Mouse (Mus musculus) ovary, adult 18-20 months (tissue): ENCODE measurements around the gene Zfp217.
"Not testable (repeated sequence)": the region's sequence is repeated elsewhere in the genome, so short reads cannot be mapped to it uniquely, and the experiment has no call there.

ENCODE experiments used
- DNase-seq: peaks from one replicate; pipeline ENCODE4 v3.0.0; 2022; ENCODE audit warnings: low spot score, mixed read lengths

Zfp217 gene

GRCm38 (mm10) chr2:170147661-170148153, at the start of gene Zfp217:
Zfp217 (minus strand) TSS chr2:170148103.
- DNase-seq = no peak

DNA sequence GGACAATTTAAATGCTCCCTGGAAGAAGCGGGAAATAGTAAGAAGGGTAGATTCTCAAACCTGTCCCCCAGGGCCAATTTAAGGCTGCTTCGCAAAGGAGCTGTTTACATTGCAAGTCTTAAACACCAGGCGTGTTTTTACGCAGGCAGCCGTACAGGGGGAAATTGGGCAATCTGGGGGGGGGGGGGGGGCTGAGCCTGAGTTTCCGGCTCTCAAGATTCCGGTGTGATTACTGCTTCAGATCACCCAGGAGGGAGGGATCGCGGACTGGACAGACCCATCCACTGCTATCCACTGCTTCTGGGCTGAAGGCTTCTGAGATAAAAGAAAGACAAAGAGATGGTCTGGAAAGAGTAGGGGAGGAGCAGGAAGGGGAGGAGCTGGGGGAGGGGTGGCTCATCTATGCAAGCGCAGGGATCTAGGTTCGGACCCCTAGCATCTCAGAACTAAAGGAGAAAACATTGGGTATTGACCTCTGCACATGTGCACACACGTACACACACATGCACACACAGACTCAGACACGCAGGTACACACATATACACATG, 47.7 kb upstream of the Zfp217 start:
- no peak for DNase-seq

DNA sequence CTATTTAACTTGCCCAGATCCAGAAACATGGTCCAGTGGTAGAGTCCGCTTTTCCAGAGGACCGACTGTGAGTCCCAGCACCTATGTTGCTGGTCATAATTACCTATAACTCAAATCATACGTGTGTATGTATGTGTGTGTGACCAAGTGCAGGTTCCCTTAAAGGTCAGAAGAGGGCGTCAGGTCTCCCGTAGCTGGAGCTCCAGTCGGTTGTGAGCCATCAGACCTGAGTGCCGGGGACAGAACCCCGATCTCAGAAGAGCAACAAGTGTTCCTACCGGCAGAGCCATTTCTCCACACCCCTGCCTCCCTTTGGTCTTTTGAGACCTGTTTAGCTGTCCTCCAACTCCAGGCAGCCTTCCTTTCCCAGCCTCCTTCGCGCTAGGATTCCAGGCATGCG, 46.9 kb upstream of the Zfp217 start:
- no peak for DNase-seq

DNA sequence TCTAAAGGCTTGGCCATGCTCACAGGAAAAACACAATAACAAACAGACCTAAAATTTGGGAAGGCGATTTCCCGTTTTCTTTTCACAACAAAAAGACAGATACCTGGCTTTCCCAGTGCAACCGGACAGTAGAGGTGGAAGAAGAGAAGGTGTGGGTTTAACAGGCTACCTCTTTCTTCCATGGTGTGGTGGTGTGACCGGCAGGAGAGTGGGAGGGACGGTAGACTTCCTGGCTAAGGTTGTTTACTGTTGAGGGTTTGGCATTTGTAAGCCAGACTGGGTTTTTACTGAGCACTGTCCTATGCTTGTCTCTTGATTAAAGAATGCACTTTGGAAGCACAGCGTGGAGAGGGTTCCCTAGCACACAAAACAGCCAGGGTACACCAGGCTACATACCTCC, 45.9 kb upstream of the Zfp217 start:
- DNase-seq = no peak

GRCm38 (mm10) chr2:170193211-170193610, 45.3 kb upstream of the Zfp217 start:
- DNase-seq = no peak

DNA sequence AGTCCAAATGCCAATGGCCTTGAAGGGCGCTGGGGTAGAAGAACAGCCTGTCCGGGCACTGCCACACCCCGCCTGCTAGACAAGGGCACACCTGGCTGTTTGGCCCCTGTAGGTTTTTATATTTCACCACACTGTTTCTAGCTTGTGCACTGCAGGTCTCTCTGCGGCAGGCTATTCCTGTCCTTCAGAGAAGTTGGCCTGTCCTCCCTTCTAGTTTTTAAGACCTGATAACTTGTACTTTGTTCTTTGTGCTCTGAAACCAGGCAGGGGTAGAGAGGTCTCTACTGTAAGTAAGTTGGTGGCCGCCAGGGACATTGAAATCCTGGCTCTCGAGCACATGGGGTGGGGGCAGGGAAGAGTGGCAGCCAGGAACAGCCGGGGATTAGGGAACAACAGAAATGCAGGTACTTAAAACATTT, 44.8 kb upstream of the Zfp217 start:
- DNase-seq = no peak

- DNase-seq = no peak
These were observed 40.8 kb upstream of the Zfp217 start for GRCm38 (mm10) chr2:170188721-170189120.

DNA sequence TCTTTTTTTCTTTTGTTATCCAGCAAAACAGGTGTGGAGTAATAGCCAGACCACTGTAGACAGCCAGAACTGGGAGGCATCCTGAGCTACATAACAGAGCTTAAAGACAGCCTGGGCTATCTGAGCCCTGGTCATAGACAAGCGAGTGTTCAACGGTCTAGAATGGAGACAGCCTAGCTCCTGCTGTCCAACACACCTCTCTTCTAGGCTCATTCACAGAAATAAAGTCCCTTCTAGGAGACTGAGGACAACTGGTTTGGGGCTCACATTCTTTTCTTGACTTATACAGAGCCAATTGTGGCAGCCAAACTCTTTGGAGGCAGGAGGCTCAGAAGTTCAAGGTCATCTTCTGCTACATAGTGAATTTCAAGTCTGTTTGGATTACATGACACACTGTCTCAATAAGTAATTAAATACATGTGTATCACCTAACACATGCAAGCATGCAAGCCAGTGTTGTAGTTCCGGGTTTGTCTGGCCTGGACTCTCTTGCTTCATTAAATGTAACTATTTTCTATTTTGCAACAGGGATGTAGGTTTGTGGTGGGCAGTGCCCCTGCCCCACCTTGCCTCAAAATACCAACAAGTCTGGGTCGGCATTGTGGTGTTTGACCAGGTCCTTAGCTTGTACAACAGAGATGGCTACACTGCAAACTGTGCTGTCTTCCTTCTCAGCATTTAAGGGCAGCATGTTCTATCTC, 37.4 kb upstream of the Zfp217 start:
- no peak for DNase-seq

DNA sequence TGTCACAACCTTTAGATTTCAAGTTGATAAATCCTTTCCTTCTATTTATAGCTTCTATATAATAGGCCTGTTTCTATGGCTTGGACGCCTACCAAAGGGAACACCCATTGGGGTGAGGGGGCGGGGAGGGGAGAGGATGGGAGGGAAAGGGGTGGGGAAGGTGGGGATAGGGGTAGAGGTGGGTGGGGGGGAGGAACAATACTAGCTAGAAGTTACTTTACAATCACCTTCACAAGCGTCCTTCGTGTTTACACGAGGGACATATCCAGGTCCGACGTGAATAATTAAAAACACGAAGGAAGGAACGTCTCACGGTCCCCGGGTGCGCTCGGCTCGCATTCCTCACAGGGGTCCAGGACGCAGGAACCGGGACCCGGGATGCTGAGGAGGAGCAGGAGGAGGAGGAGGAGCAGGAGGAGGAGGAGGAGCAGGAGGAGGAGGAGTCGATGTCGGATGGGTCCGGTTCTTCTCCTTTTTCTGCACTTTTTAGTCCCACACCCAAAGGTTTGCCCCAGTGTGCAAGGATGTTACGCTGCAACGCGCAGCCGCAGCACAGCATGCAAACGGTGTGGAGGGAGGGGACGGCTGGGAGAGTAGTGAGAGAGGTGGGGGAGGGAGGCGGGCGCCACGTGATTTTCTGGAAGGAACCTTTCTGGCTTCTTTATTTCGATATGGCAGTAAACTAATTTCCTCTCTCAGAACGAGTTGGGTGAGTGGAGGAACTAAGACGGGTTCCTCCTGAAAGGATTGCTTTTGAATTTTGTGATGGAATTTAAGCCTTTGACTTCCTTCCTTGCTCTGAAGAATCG, 36.5 kb upstream of the Zfp217 start:
- DNase-seq = peak; percentile 64

- DNase-seq = no peak
These were observed 35.9 kb upstream of the Zfp217 start for GRCm38 (mm10) chr2:170183851-170184174.

GRCm38 (mm10) chr2:170181862-170182261, 34.0 kb upstream of the Zfp217 start:
- no peak for DNase-seq

DNA sequence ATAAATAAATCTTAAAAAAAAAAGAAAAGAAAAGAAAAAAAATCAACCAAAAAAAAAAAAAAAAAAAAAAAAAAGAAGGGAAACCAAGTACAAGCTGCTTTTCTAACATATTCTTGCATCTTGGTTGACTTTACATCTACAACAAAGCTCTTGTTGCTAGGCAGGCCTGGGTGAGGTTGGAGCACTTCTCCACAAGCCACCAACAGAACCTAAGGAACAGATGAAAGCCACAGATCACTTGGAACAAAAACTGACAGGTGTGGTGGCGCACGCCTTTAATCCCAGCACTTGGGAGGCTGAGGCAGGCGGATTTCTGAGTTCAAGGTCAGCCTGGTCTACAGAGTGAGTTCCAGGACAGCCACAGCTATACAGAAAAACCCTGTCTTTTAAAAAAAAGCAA, 32.9 kb upstream of the Zfp217 start:
- DNase-seq = not testable (repeated sequence)

GRCm38 (mm10) chr2:170179317-170179716, 31.4 kb upstream of the Zfp217 start:
- no peak for DNase-seq

GRCm38 (mm10) chr2:170177323-170177722, 29.4 kb upstream of the Zfp217 start:
- DNase-seq = no peak

- DNase-seq = no peak
These were observed 28.5 kb upstream of the Zfp217 start for GRCm38 (mm10) chr2:170176284-170176926.

- no peak for DNase-seq
These were observed 27.8 kb upstream of the Zfp217 start for GRCm38 (mm10) chr2:170175661-170176150.

GRCm38 (mm10) chr2:170175190-170175589, 27.3 kb upstream of the Zfp217 start:
- no peak for DNase-seq

GRCm38 (mm10) chr2:170169062-170169461, 21.2 kb upstream of the Zfp217 start:
- no peak for DNase-seq

- no peak for DNase-seq
These were observed 17.7 kb upstream of the Zfp217 start for GRCm38 (mm10) chr2:170165649-170166048.

- no peak for DNase-seq
These were observed 16.0 kb upstream of the Zfp217 start for GRCm38 (mm10) chr2:170163671-170164462.

- no peak for DNase-seq
These were observed 12.1 kb upstream of the Zfp217 start for GRCm38 (mm10) chr2:170159795-170160568.
